Mouse (Mus musculus): ENCODE measurements at regions not wholly inside any gene's neighbourhood (a gene's known extent, or its start where the extent isn't known, plus 50 kb on each side); places are given as distances from the start of the nearest gene placed in this dataset.

- no peak for ATAC-seq (replicated peaks; ENCODE audit: insufficient number of reproducible peaks, low FRiP score, low TSS enrichment)
- no peak overlapping the region for H3K27ac ChIP-seq (ENCODE audit: low read depth, low read length)
- peaks cover 6% of the 10 kb centered on the region; the same call in 1 of the 2 replicates for H3K27me3 ChIP-seq (ENCODE audit: control insufficient read depth, insufficient read depth, low read length)
- WGBS (ENCODE audit: insufficient replicate concordance) = 29% methylated on average over 1 of the region's 1 CpGs
- H3K9ac ChIP-seq (ENCODE audit: low read depth, low read length) = no peak overlapping the region
- H3K4me1 ChIP-seq (ENCODE audit: control insufficient read depth, insufficient read depth, low read length) = 0 out of 2 replicates have a peak, but pooled peaks cover 2% of the 10 kb centered on the region
- H3K9me3 ChIP-seq (replicated peaks; ENCODE audit: control insufficient read depth, low read length) = no peaks in the 10 kb centered on the region
- H3K4me3 ChIP-seq (ENCODE audit: low read depth, low read length) = no peak overlapping the region
- no peak overlapping the region for H3K4me2 ChIP-seq
- no peaks in the 10 kb centered on the region for H3K36me3 ChIP-seq (ENCODE audit: control insufficient read depth, insufficient read depth, low read length)
These were observed 487.4 kb upstream of the Marcks start for GRCm38 (mm10) chr10:37625972-37626757.

- H3K4me2 ChIP-seq = no peak overlapping the region
- H3K9ac ChIP-seq (ENCODE audit: low read depth, low read length) = no peak overlapping the region
- H3K4me3 ChIP-seq (ENCODE audit: low read depth, low read length) = no peak overlapping the region
- peak; percentile 77 for ATAC-seq (replicated peaks; ENCODE audit: insufficient number of reproducible peaks, low FRiP score, low TSS enrichment)
- no peaks in the 10 kb centered on the region for H3K9me3 ChIP-seq (replicated peaks; ENCODE audit: control insufficient read depth, low read length)
- H3K27ac ChIP-seq (ENCODE audit: low read depth, low read length) = no peak overlapping the region
- peaks cover 5% of the 10 kb centered on the region for H3K4me1 ChIP-seq (ENCODE audit: control insufficient read depth, insufficient read depth, low read length)
- no peaks in the 10 kb centered on the region for H3K36me3 ChIP-seq (ENCODE audit: control insufficient read depth, insufficient read depth, low read length)
- H3K27me3 ChIP-seq (ENCODE audit: control insufficient read depth, insufficient read depth, low read length) = peaks cover 13% of the 10 kb centered on the region
These were observed 484.3 kb upstream of the Marcks start for GRCm38 (mm10) chr10:37623041-37623440.

GRCm38 (mm10) chr10:37618606-37619005, 479.9 kb upstream of the Marcks start:
- Histone ChIP-seq H3K9me3 (replicated peaks; ENCODE audit: control insufficient read depth, low read length) (no peaks in the 10 kb centered on the region), H3K4me1 (ENCODE audit: control insufficient read depth, insufficient read depth, low read length) (peaks cover 13% of the 10 kb centered on the region), H3K9ac (ENCODE audit: low read depth, low read length) (no peak overlapping the region), H3K4me2 (no peak overlapping the region), H3K27ac (ENCODE audit: low read depth, low read length) (no peak overlapping the region), H3K27me3 (ENCODE audit: control insufficient read depth, insufficient read depth, low read length) (peaks cover 7% of the 10 kb centered on the region; the same call in 1 of the 2 replicates), H3K36me3 (ENCODE audit: control insufficient read depth, insufficient read depth, low read length) (no peaks in the 10 kb centered on the region), H3K4me3 (ENCODE audit: low read depth, low read length) (no peak overlapping the region)
- WGBS (ENCODE audit: insufficient replicate concordance) = 85% methylated on average over 1 of the region's 1 CpGs
- ATAC-seq (replicated peaks; ENCODE audit: insufficient number of reproducible peaks, low FRiP score, low TSS enrichment) = no peak

- no peak overlapping the region for H3K27ac ChIP-seq (ENCODE audit: low read depth, low read length)
- peak overlapping the region; percentile 11; the same call in 1 of the 2 replicates for H3K4me2 ChIP-seq
- no peaks in the 10 kb centered on the region for H3K9me3 ChIP-seq (replicated peaks; ENCODE audit: control insufficient read depth, low read length)
- ATAC-seq (replicated peaks; ENCODE audit: insufficient number of reproducible peaks, low FRiP score, low TSS enrichment) = peak; percentile 63; the same call in 1 of the 2 replicates
- WGBS (ENCODE audit: insufficient replicate concordance) = 43% methylated on average over 7 of the region's 7 CpGs
- H3K4me1 ChIP-seq (ENCODE audit: control insufficient read depth, insufficient read depth, low read length) = peaks cover 13% of the 10 kb centered on the region
- no peak overlapping the region for H3K9ac ChIP-seq (ENCODE audit: low read depth, low read length)
- no peaks in the 10 kb centered on the region for H3K36me3 ChIP-seq (ENCODE audit: control insufficient read depth, insufficient read depth, low read length)
- peaks cover 7% of the 10 kb centered on the region; the same call in 1 of the 2 replicates for H3K27me3 ChIP-seq (ENCODE audit: control insufficient read depth, insufficient read depth, low read length)
- no peak overlapping the region for H3K4me3 ChIP-seq (ENCODE audit: low read depth, low read length)
These were observed 479.1 kb upstream of the Marcks start for GRCm38 (mm10) chr10:37617708-37618300.

- Histone ChIP-seq H3K9me3 (replicated peaks; ENCODE audit: control insufficient read depth, low read length) (no peaks in the 10 kb centered on the region), H3K4me1 (ENCODE audit: control insufficient read depth, insufficient read depth, low read length) (peaks cover 13% of the 10 kb centered on the region), H3K27ac (ENCODE audit: low read depth, low read length) (peak overlapping the region; percentile 35), H3K36me3 (ENCODE audit: control insufficient read depth, insufficient read depth, low read length) (no peaks in the 10 kb centered on the region), H3K9ac (ENCODE audit: low read depth, low read length) (no peak overlapping the region), H3K4me3 (ENCODE audit: low read depth, low read length) (no peak overlapping the region), H3K4me2 (no peak overlapping the region), H3K27me3 (ENCODE audit: control insufficient read depth, insufficient read depth, low read length) (peaks cover 7% of the 10 kb centered on the region; the same call in 1 of the 2 replicates)
- 60% methylated on average over 4 of the region's 4 CpGs for WGBS (ENCODE audit: insufficient replicate concordance)
- no peak for ATAC-seq (replicated peaks; ENCODE audit: insufficient number of reproducible peaks, low FRiP score, low TSS enrichment)
These were observed 477.4 kb upstream of the Marcks start for GRCm38 (mm10) chr10:37615926-37616691.

- WGBS (ENCODE audit: insufficient replicate concordance) = 75% methylated on average over 1 of the region's 1 CpGs
- no peaks in the 10 kb centered on the region for H3K36me3 ChIP-seq (ENCODE audit: control insufficient read depth, insufficient read depth, low read length)
- H3K4me1 ChIP-seq (ENCODE audit: control insufficient read depth, insufficient read depth, low read length) = peaks cover 13% of the 10 kb centered on the region
- H3K9me3 ChIP-seq (replicated peaks; ENCODE audit: control insufficient read depth, low read length) = no peaks in the 10 kb centered on the region
- H3K4me3 ChIP-seq (ENCODE audit: low read depth, low read length) = no peak overlapping the region
- no peak overlapping the region for H3K4me2 ChIP-seq
- H3K9ac ChIP-seq (ENCODE audit: low read depth, low read length) = no peak overlapping the region
- ATAC-seq (replicated peaks; ENCODE audit: insufficient number of reproducible peaks, low FRiP score, low TSS enrichment) = no peak
- no peak overlapping the region for H3K27ac ChIP-seq (ENCODE audit: low read depth, low read length)
- H3K27me3 ChIP-seq (ENCODE audit: control insufficient read depth, insufficient read depth, low read length) = no peaks in the 10 kb centered on the region
These were observed 475.2 kb upstream of the Marcks start for GRCm38 (mm10) chr10:37613936-37614335.

GRCm38 (mm10) chr10:37603529-37603928, 464.8 kb upstream of the Marcks start:
- Histone ChIP-seq H3K4me3 (ENCODE audit: low read depth, low read length) (no peak overlapping the region), H3K27me3 (ENCODE audit: control insufficient read depth, insufficient read depth, low read length) (no peaks in the 10 kb centered on the region), H3K4me1 (ENCODE audit: control insufficient read depth, insufficient read depth, low read length) (no peaks in the 10 kb centered on the region), H3K36me3 (ENCODE audit: control insufficient read depth, insufficient read depth, low read length) (no peaks in the 10 kb centered on the region), H3K9ac (ENCODE audit: low read depth, low read length) (no peak overlapping the region), H3K9me3 (replicated peaks; ENCODE audit: control insufficient read depth, low read length) (no peaks in the 10 kb centered on the region), H3K27ac (ENCODE audit: low read depth, low read length) (no peak overlapping the region), H3K4me2 (no peak overlapping the region)
- WGBS (ENCODE audit: insufficient replicate concordance) = 72% methylated on average over 1 of the region's 1 CpGs
- no peak for ATAC-seq (replicated peaks; ENCODE audit: insufficient number of reproducible peaks, low FRiP score, low TSS enrichment)

GRCm38 (mm10) chr10:37602936-37603335, 464.2 kb upstream of the Marcks start:
- ATAC-seq (replicated peaks; ENCODE audit: insufficient number of reproducible peaks, low FRiP score, low TSS enrichment) = no peak
- H3K27me3 ChIP-seq (ENCODE audit: control insufficient read depth, insufficient read depth, low read length) = no peaks in the 10 kb centered on the region
- H3K9ac ChIP-seq (ENCODE audit: low read depth, low read length) = no peak overlapping the region
- no peaks in the 10 kb centered on the region for H3K9me3 ChIP-seq (replicated peaks; ENCODE audit: control insufficient read depth, low read length)
- H3K4me1 ChIP-seq (ENCODE audit: control insufficient read depth, insufficient read depth, low read length) = no peaks in the 10 kb centered on the region
- no peak overlapping the region for H3K27ac ChIP-seq (ENCODE audit: low read depth, low read length)
- no peak overlapping the region for H3K4me2 ChIP-seq
- WGBS (ENCODE audit: insufficient replicate concordance) = 70% methylated on average over 2 of the region's 2 CpGs
- H3K36me3 ChIP-seq (ENCODE audit: control insufficient read depth, insufficient read depth, low read length) = no peaks in the 10 kb centered on the region
- H3K4me3 ChIP-seq (ENCODE audit: low read depth, low read length) = no peak overlapping the region

Measured in heart, embryonic 11.5 days (tissue).